Mouse (Mus musculus): Measurements from ENCODE around the gene 1520401A03Rik.

1520401A03Rik gene

GRCm38 (mm10) chr17:23742210-23742793, 19.7 kb upstream of the 1520401A03Rik start:
- DNase-seq = peak; percentile 93

GRCm38 (mm10) chr17:23741359-23742209, 19.0 kb upstream of the 1520401A03Rik start:
- DNase-seq = peak; percentile 91

GRCm38 (mm10) chr17:23740598-23741021, 18.0 kb upstream of the 1520401A03Rik start, which contains the start of gene Paqr4:
Gene Paqr4, minus strand, starts transcription at chr17:23740867.
- no peak for DNase-seq

- peak; percentile 100 for DNase-seq
These were observed 17.6 kb upstream of the 1520401A03Rik start for GRCm38 (mm10) chr17:23740136-23740584.

- DNase-seq = peak; percentile 95
These were observed 16.9 kb upstream of the 1520401A03Rik start for GRCm38 (mm10) chr17:23739202-23740135.

GRCm38 (mm10) chr17:23738836-23739201, 16.2 kb upstream of the 1520401A03Rik start:
- no peak for DNase-seq

- DNase-seq = peak; percentile 93
These were observed 15.2 kb upstream of the 1520401A03Rik start for GRCm38 (mm10) chr17:23737493-23738445.

GRCm38 (mm10) chr17:23734341-23734740, 11.8 kb upstream of the 1520401A03Rik start:
- no peak for DNase-seq

- DNase-seq = no peak
These were observed 7.9 kb upstream of the 1520401A03Rik start for GRCm38 (mm10) chr17:23730441-23730840.

- DNase-seq = peak; percentile 99
These were observed 4.2 kb upstream of the 1520401A03Rik start for GRCm38 (mm10) chr17:23726758-23727142.

- peak; percentile 100 for DNase-seq
These were observed 3.6 kb upstream of the 1520401A03Rik start, which contains the start of gene Pkmyt1 for GRCm38 (mm10) chr17:23725999-23726757. Gene Pkmyt1, plus strand, starts transcription at chr17:23726336.

- no peak for DNase-seq
These were observed 2.9 kb upstream of the 1520401A03Rik start for GRCm38 (mm10) chr17:23725477-23725876.

GRCm38 (mm10) chr17:23721886-23722285, 697 bp downstream of the 1520401A03Rik start:
- no peak for DNase-seq

- no peak for DNase-seq
These were observed 3.1 kb downstream of the 1520401A03Rik start for GRCm38 (mm10) chr17:23719455-23719854.

GRCm38 (mm10) chr17:23717003-23717402, 5.6 kb downstream of the 1520401A03Rik start:
- DNase-seq = no peak

GRCm38 (mm10) chr17:23706212-23706611, 16.4 kb downstream of the 1520401A03Rik start:
- DNase-seq = peak; percentile 94

- no peak for DNase-seq
These were observed 17.0 kb downstream of the 1520401A03Rik start for GRCm38 (mm10) chr17:23705525-23706104.

GRCm38 (mm10) chr17:23704741-23705140, 17.8 kb downstream of the 1520401A03Rik start:
- DNase-seq = no peak

GRCm38 (mm10) chr17:23703301-23703700, 19.3 kb downstream of the 1520401A03Rik start:
- DNase-seq = no peak

- DNase-seq = peak; percentile 100
These were observed 22.5 kb downstream of the 1520401A03Rik start for GRCm38 (mm10) chr17:23700079-23700478.
